Mouse (Mus musculus) intestine, embryonic 14.5 days (tissue): ENCODE results near the gene Mat2a. TPM values are rescaled to one million over a fixed set of nuclear protein-coding genes. Genes with fewer than 3 reads are reported as not detected.
A peak's percentile ranks its signal among the peaks of the same experiment; 100 is the strongest.

Experiments
- ATAC-seq: fragments of 200-750 bp; cut with Nextera tagmentation; replicated peaks from 2 replicates; pipeline ENCODE4 v1.8.0; 2017; ENCODE audit warnings: low read depth, moderate number of reproducible peaks, moderate TSS enrichment, moderate library complexity; ENCODE audit not compliant: low FRiP score, low TSS enrichment
- DNase-seq: peaks from one replicate; pipeline ENCODE4 v3.0.0-alpha.2; 2018; ENCODE audit warnings: low spot score
- H3K27ac ChIP-seq: fragments of 300-500 bp; sonication (generic); 2 replicates; pipeline ENCODE4 v1.5.1; 2014; ENCODE audit warnings: low read depth, mild to moderate bottlenecking, control low read depth
- H3K27me3 ChIP-seq: fragments of 300-500 bp; sonication (generic); replicated peaks from 2 replicates; pipeline ENCODE4 v1.6.1; 2014; ENCODE audit warnings: low read length, control low read depth; ENCODE audit not compliant: control insufficient read depth, insufficient read depth
- H3K36me3 ChIP-seq: fragments of 300-500 bp; sonication (generic); 2 replicates; pipeline ENCODE4 v1.6.1; 2014; ENCODE audit warnings: low read length, control low read depth; ENCODE audit not compliant: control insufficient read depth, insufficient read depth
- H3K4me1 ChIP-seq: fragments of 300-500 bp; sonication (generic); replicated peaks from 2 replicates; pipeline ENCODE4 v1.6.1; 2014; ENCODE audit warnings: low read length, control low read depth, mixed read lengths; ENCODE audit not compliant: control insufficient read depth, insufficient read depth
- H3K4me2 ChIP-seq: fragments of 300-500 bp; sonication (generic); 2 replicates; pipeline ENCODE4 v1.6.1; 2014; ENCODE audit warnings: low read length
- H3K4me3 ChIP-seq: fragments of 300-500 bp; sonication (generic); 2 replicates; pipeline ENCODE4 v1.5.1; 2014; ENCODE audit warnings: low read depth, low read length, control low read depth, mixed read lengths
- H3K9ac ChIP-seq: fragments of 300-500 bp; sonication (generic); 2 replicates; pipeline ENCODE4 v1.6.1; 2014; ENCODE audit warnings: mild to moderate bottlenecking, low read length
- H3K9me3 ChIP-seq: fragments of 300-500 bp; sonication (generic); 2 replicates; pipeline ENCODE4 v1.6.1; 2016; ENCODE audit warnings: low read length, control low read depth; ENCODE audit not compliant: control insufficient read depth
- WGBS: fragments of 180-500 bp; shearing (Covaris S2); extraction: QIAGEN DNeasy Blood & Tissue Kit; methylation state at CpG from one replicate; pipeline ENCODE4 v1.1.7; 2014; 5-methylcytosine and 5-hydroxymethylcytosine counted together
- polyA plus RNA-seq: library from polyadenylated mRNA; unstranded; fragments of >200 nt; fragmentation: Nextera tagmentation; extraction: Ambion mirVana; gene quantifications from 2 replicates; pipeline ENCODE4 v1.2.1, GENCODE M21; 2014

The Mat2a gene
- polyA plus RNA-seq, 1 experiment from 2014 or later: 378 TPM

GRCm38 (mm10) chr6:72430989-72431921, 8.1 kb downstream of the Mat2a start:
- Histone ChIP-seq H3K9me3 (no peaks in the 10 kb centered on the region), H3K4me1 (no peaks in the 10 kb centered on the region), H3K27ac (no peak overlapping the region), H3K4me3 (no peak overlapping the region), H3K9ac (no peak overlapping the region), H3K4me2 (no peak overlapping the region), H3K27me3 (no peaks in the 10 kb centered on the region), H3K36me3 (peaks cover 92% of the 10 kb centered on the region)
- ATAC-seq (peak; percentile 36), DNase-seq (no peak)
- WGBS: 43% methylated on average over 5 of the region's 5 CpGs

- ATAC-seq (no peak), DNase-seq (no peak)
- WGBS: 86% methylated on average over 21 of the region's 21 CpGs
- Histone ChIP-seq H3K4me3 (no peak overlapping the region), H3K36me3 (peaks cover 92% of the 10 kb centered on the region), H3K27me3 (no peaks in the 10 kb centered on the region), H3K9me3 (no peaks in the 10 kb centered on the region), H3K4me1 (no peaks in the 10 kb centered on the region), H3K4me2 (no peak overlapping the region), H3K27ac (no peak overlapping the region), H3K9ac (no peak overlapping the region)
Observed at GRCm38 (mm10) chr6:72429061-72429842, 10.1 kb downstream of the Mat2a start.

GRCm38 (mm10) chr6:72428036-72428435, 11.3 kb downstream of the Mat2a start:
- ATAC-seq: peak; percentile 66; the same call in 1 of the 2 replicates
- peak; percentile 83 for DNase-seq
- no peaks in the 10 kb centered on the region for H3K27me3 ChIP-seq
- H3K9me3 ChIP-seq: no peaks in the 10 kb centered on the region
- WGBS: 34% methylated on average over 8 of the region's 8 CpGs
- no peak overlapping the region for H3K4me3 ChIP-seq
- peaks cover 92% of the 10 kb centered on the region for H3K36me3 ChIP-seq
- no peak overlapping the region for H3K27ac ChIP-seq
- no peaks in the 10 kb centered on the region for H3K4me1 ChIP-seq
- H3K9ac ChIP-seq: no peak overlapping the region
- no peak overlapping the region for H3K4me2 ChIP-seq

- Histone ChIP-seq H3K9ac (no peak overlapping the region), H3K4me2 (no peak overlapping the region), H3K36me3 (peaks cover 86% of the 10 kb centered on the region), H3K9me3 (no peaks in the 10 kb centered on the region), H3K4me1 (no peaks in the 10 kb centered on the region), H3K4me3 (no peak overlapping the region), H3K27me3 (no peaks in the 10 kb centered on the region), H3K27ac (no peak overlapping the region)
- no peak for DNase-seq
- ATAC-seq: no peak
- 95% methylated on average over 11 of the region's 11 CpGs for WGBS
Observed at GRCm38 (mm10) chr6:72425646-72426045, 13.7 kb downstream of the Mat2a start.

GRCm38 (mm10) chr6:72420901-72421300, 18.5 kb downstream of the Mat2a start:
- Histone ChIP-seq H3K36me3 (peaks cover 80% of the 10 kb centered on the region), H3K27me3 (no peaks in the 10 kb centered on the region), H3K4me1 (peaks cover 3% of the 10 kb centered on the region), H3K4me2 (no peak overlapping the region), H3K9ac (no peak overlapping the region), H3K4me3 (no peak overlapping the region), H3K9me3 (no peaks in the 10 kb centered on the region), H3K27ac (no peak overlapping the region)
- no peak for DNase-seq
- WGBS: 92% methylated on average over 10 of the region's 10 CpGs
- no peak for ATAC-seq

GRCm38 (mm10) chr6:72419806-72420205, 19.6 kb downstream of the Mat2a start:
- Histone ChIP-seq H3K9ac (no peak overlapping the region), H3K4me2 (no peak overlapping the region), H3K9me3 (no peaks in the 10 kb centered on the region), H3K27me3 (no peaks in the 10 kb centered on the region), H3K4me1 (peaks cover 12% of the 10 kb centered on the region), H3K36me3 (peaks cover 69% of the 10 kb centered on the region), H3K4me3 (no peak overlapping the region), H3K27ac (no peak overlapping the region)
- no peak for ATAC-seq
- DNase-seq: no peak
- WGBS: 83% methylated on average over 1 of the region's 1 CpGs

- H3K27me3 ChIP-seq: no peaks in the 10 kb centered on the region
- 96% methylated on average over 4 of the region's 4 CpGs for WGBS
- no peak overlapping the region for H3K4me2 ChIP-seq
- peaks cover 15% of the 10 kb centered on the region for H3K4me1 ChIP-seq
- DNase-seq (no peak), ATAC-seq (no peak)
- no peaks in the 10 kb centered on the region for H3K9me3 ChIP-seq
- H3K9ac ChIP-seq: no peak overlapping the region
- H3K36me3 ChIP-seq: peaks cover 53% of the 10 kb centered on the region
- H3K27ac ChIP-seq: no peak overlapping the region
- H3K4me3 ChIP-seq: no peak overlapping the region
Observed at GRCm38 (mm10) chr6:72418279-72418678, 21.1 kb downstream of the Mat2a start.

GRCm38 (mm10) chr6:72415964-72416772, 23.2 kb downstream of the Mat2a start:
- ATAC-seq (no peak), DNase-seq (no peak)
- WGBS: 72% methylated on average over 7 of the region's 7 CpGs
- Histone ChIP-seq H3K27ac (no peak overlapping the region), H3K4me2 (peak overlapping the region; percentile 18; the same call in 1 of the 2 replicates), H3K4me3 (no peak overlapping the region), H3K36me3 (peaks cover 40% of the 10 kb centered on the region), H3K27me3 (no peaks in the 10 kb centered on the region), H3K9ac (0 out of 2 replicates have a peak overlapping the region, but pooled peaks have one; percentile 20), H3K4me1 (peaks cover 15% of the 10 kb centered on the region), H3K9me3 (no peaks in the 10 kb centered on the region)
